Mouse (Mus musculus) retina, postnatal 7 days (tissue): ENCODE measurements around the gene Narfl.
"Not testable (repeated sequence)": the region's sequence is repeated elsewhere in the genome, so short reads cannot be mapped to it uniquely, and the experiment has no call there.

Experiments used
- DNase-seq: peaks from one replicate; pipeline ENCODE4 v3.0.0-alpha.2; 2012; ENCODE audit warnings: low read depth, low spot score

Gene Narfl

GRCm38 (mm10) chr17:25773549-25774120 is at the start of gene Narfl:
Narfl (plus strand) TSS chr17:25773776.
- peak; percentile 98 for DNase-seq

- no peak for DNase-seq
These were observed 49.7 kb upstream of the Narfl start for GRCm38 (mm10) chr17:25723919-25724318.

GRCm38 (mm10) chr17:25725264-25725663 is 48.3 kb upstream of the Narfl start:
- no peak for DNase-seq

DNA sequence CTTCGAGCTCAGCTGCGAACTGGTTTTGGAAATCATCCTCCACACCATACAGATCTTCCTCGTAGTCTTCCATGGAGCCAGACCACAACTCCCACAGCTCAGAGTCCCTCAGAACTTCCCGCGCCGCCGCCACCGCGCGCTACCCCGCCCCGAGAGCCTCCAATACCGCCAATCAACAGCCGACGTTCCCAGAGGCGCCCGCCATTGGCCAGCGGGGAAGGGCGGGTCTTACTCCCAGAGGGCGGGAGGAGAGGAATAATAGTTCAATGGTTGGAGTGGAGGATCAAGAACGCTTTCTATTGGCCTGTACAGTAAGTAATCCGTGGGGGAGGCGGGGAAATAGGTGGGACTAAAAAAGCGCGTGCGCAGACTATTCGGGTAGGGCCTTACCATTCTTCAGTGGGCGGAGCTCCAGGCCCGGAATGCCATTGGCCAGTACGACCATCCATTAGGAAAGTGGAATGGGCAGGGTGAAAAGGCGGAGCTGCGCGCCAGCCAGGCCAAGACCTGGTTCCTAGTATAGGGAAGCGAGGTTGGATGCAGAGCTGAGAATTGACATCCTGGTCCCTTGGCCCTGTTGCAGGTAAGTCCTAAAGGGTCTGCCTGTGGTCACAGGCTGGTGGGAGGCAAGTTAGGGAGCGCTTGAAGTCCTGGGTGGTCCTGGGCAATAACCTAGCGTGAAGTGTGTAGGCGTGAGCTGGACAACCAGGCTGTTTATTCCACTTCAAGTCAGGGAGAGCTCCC is 46.1 kb upstream of the Narfl start, which contains the start of the genes Chtf18 and Rpusd1:
Gene Chtf18, minus strand, starts transcription at position 155 of the 744 bp plus-strand sequence.
Gene Rpusd1, plus strand, starts transcription at position 406 of the 744 bp plus-strand sequence.
- peak; percentile 100 for DNase-seq

DNA sequence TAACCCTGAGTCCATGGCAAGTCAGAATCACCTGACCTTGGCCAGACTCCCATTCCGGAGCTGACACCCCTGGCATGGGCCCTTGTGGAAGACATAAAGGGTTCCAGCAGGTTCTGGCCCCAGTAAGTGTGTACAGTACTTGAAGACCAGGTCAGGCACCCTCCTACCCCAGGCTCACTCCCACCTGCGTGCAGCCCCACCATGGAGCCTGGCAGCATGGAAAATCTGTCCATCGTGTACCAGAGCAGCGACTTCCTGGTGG is 45.6 kb upstream of the Narfl start:
- no peak for DNase-seq

GRCm38 (mm10) chr17:25732082-25732481 is 41.5 kb upstream of the Narfl start:
- peak; percentile 84 for DNase-seq

DNA sequence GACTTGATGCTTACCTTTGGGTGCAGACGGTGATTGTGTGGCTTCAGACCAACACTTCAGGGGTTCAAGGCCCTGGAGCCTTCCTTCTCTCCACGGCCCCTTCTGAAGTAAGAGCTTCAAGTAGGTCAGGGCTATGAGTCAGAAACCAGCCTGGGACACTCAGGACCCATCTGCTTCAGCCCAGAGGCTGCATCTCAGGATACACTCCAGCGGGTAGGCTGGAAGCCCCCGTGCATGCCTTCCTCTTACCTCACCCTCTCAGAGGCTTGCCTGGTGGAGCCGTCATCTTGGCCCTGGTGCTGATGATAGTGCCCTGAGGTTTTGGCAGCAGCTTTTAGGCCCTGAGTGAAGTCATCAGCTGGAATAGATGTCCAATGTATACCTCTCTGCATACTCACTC is 38.3 kb upstream of the Narfl start:
- DNase-seq: no peak

- no peak for DNase-seq
These were observed 37.8 kb upstream of the Narfl start, which contains the start of gene Mslnl for GRCm38 (mm10) chr17:25735745-25736144. Mslnl (plus strand) TSS chr17:25736042.

DNA sequence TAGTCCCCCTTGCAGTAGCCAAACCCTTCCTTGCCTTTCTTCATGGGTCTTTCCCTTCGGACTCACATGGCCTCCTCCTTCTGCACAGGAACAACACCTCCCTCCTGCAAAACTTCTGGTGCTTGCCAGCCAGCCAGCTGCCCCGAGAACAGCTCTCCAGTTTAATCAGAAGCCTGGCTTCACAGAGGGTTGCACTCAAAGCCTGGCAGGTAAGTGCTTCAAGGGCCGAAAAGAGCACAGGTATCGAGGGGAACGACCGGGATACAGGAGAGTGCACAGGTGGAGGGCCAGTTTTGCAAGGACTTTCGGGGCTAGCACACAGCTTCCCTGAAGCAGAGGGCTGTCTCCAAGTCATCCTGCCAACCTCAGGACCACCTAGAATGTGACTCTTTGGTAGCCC is 34.7 kb upstream of the Narfl start:
- DNase-seq: no peak

GRCm38 (mm10) chr17:25741471-25741870 is 32.1 kb upstream of the Narfl start:
- DNase-seq: not testable (repeated sequence)

DNA sequence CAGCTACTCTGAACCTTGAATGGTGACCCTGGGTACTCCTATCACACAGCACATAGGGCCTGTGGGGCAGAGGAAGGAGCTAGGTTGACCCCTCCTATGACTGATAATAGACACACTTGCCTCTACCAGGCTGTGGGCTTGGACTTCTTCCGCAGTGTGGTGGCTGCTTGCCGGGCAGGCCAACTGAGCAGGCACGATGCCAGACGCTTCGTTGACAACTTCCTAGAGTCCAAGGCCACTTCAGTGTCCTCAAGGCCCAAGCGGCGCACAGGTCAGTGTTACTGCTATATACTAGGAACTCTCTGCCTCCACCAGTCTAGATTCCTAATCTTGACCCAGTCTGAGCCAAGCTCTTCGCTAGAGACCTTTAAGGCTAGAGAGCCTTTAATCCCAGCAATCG is 29.7 kb upstream of the Narfl start:
- no peak for DNase-seq

DNA sequence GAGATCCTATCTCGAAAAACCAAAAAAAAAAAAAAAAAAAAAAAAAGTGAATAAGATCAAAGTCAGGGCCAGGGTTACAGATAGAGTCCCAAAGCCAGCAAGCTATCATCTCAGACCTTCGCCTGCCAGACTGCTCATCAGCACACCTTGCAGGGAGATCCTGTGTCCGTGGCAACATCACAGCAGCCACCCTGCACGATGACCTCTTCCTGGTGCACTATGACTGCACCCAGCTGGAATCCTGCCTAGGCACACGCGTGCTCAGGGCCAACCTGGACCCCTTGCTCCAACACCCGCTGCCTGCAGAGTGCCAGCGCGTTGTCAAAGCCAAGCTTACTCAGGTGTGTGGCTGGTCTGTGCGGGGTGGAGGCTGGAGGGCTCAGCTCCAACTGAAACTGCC is 29.3 kb upstream of the Narfl start:
- DNase-seq: no peak

DNA sequence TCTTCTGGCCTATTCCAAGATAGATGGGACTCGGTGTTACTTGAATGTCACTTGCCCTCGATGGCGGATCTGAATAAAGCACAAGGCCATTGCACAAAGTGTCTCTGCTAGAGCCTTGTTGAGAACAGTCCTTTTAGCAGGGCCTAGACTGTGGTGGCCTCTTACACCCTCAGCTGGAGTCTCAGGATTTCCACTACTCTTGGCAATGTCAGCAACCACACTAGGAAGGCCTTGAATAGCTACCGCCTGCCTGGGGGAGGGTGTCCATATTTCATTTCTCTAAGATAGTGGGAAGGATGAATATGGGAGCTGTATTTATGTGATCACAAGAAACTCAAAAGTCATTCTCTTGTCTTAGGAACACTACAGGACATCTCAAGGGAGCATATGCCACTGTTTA is 25.3 kb upstream of the Narfl start:
- no peak for DNase-seq

GRCm38 (mm10) chr17:25749314-25749713 is 24.3 kb upstream of the Narfl start:
- DNase-seq: no peak

DNA sequence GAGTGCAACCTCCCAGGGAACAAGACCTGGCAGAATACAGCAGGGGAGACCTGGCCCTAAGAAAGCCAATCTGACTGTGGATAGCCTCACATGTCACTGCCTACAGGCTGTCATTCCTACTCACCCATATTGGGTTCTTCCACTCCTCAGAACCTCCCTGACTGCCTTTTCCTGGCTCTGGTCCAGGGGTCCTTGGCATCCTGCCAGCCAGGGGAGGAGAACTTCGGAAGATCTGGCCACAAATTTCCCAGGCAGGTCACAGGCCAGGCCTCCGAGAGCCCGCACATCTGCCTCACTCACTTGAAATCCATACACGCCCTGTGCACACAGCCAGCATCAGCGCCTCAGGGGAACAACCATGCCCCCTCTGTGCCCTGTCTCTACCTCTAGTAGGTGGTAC is 22.1 kb upstream of the Narfl start:
- DNase-seq: no peak

GRCm38 (mm10) chr17:25754241-25754640 is 19.3 kb upstream of the Narfl start, which contains the start of gene Msln:
Msln (minus strand) TSS chr17:25754378.
- DNase-seq: no peak

GRCm38 (mm10) chr17:25755086-25755485 is 18.5 kb upstream of the Narfl start:
- no peak for DNase-seq

- no peak for DNase-seq
These were observed 17.8 kb upstream of the Narfl start for GRCm38 (mm10) chr17:25755627-25756377.

GRCm38 (mm10) chr17:25756378-25757242 is 17.0 kb upstream of the Narfl start:
- DNase-seq: no peak

- DNase-seq: no peak
These were observed 15.9 kb upstream of the Narfl start for GRCm38 (mm10) chr17:25757691-25758090.

GRCm38 (mm10) chr17:25760148-25760547 is 13.4 kb upstream of the Narfl start:
- no peak for DNase-seq

GRCm38 (mm10) chr17:25761561-25761970 is 12.0 kb upstream of the Narfl start:
- DNase-seq: no peak
